Mouse (Mus musculus): ENCODE data around the gene Defa37. TPM values are rescaled to one million over a fixed set of nuclear protein-coding genes. Genes with fewer than 3 reads are reported as not detected.

Gene Defa37
- polyA plus RNA-seq (2015; fragmentation: Nextera tagmentation; extraction: Ambion mirVana), result not detected in 2 replicates

DNA sequence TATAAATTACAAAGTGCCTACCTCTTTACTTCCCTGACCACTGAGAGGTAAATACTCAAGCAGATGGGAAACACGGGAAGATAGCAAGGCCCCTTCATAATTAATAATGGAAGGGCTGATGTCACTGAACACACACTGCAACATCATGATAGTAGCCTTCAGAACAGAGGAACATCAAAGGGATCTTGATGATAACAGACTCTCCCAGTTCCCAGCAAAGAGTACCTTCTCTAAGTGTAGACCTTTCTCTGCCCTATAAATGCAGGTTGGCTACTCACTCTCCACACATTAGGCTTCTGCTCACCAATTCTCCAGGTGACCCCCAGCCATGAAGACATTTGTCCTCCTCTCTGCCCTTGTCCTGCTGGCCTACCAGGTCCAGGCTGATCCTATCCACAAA lies at the start of gene Defa37:
Gene Defa37 (plus strand): TSS at position 301 of the 400 bp plus-strand sequence.

DNA sequence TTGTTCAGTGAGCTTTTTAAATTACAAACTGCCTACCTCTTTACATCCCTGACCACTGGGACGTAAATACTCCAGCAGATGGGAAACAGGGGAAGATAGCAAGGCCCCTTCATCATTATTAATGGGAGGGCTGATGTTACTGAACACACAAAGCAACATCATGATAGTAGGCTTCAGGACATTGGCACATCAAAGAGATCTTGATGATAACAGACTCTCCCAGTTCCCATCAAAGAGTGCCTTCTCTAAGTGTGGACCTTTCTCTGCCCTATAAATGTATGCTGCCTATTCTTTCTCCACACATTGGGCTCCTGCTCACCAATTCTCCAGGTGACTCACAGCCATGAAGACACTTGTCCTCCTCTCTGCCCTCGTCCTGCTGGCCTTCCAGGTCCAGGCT lies 36.5 kb upstream of the Defa37 start, which contains the start of gene Defa32:
Gene Defa32 (plus strand): TSS at position 301 of the 400 bp plus-strand sequence.

DNA sequence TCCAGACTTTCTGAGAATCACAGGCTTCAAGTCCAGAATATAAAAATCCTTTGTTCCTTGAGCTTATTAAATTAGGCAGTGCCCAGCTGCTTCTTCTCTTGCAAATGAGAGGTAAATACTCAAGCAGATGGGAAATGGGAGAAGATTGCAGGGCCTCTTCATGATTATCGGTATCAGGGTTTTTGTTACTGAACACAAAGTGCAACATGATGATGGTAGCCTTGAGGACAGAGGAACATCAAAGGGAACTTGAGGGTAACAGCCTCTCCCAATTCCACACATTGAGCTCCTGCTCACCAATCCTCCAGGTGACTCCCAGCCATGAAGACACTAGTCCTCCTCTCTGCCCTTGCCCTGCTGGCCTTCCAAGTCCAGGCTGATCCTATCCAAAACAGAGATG lies 17.5 kb downstream of the Defa37 start, which contains the start of gene Defa28:
Gene Defa28 (plus strand): TSS at position 301 of the 400 bp plus-strand sequence.

DNA sequence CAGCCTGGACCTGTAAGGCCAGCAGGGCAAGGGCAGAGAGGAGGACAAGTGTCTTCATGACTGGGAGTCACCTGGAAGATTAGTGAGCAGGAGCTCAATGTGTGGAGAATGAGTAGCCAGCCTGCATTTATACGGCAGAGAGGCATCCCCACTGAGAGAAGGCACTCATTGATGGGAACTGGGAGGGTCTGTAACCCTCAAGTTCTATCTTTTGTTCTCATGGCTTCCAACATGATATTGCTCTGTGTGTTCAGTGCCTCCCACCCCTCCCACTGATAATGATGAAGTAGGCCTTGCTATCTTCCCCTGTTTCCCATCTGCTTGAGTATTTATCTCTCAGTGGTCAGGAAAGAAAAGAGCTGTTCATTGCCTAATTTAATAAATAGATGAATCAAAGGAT lies 29.2 kb downstream of the Defa37 start, which contains the start of gene Gm7861:
Gene Gm7861 (minus strand): TSS at position 101 of the 400 bp plus-strand sequence.

Other genes with a start within 250 kb of the Defa37 start
- gene Defa27, start 249.8 kb upstream of the Defa37 start, polyA plus RNA-seq (2015; fragmentation: Nextera tagmentation; extraction: Ambion mirVana), result not detected in 2 replicates
- gene Defa29, start 238.4 kb upstream of the Defa37 start, polyA plus RNA-seq (2015; fragmentation: Nextera tagmentation; extraction: Ambion mirVana), result not detected in 2 replicates
- not detected in 2 replicates for gene Defa2, start 186.9 kb upstream of the Defa37 start, polyA plus RNA-seq (2015; fragmentation: Nextera tagmentation; extraction: Ambion mirVana)
- gene Defa33, start 173.6 kb upstream of the Defa37 start, polyA plus RNA-seq (2015; fragmentation: Nextera tagmentation; extraction: Ambion mirVana), result not detected in 2 replicates
- gene Defa36, start 138.0 kb upstream of the Defa37 start, polyA plus RNA-seq (2015; fragmentation: Nextera tagmentation; extraction: Ambion mirVana), result not detected in 2 replicates
- gene Gm7849, start 108.8 kb upstream of the Defa37 start, polyA plus RNA-seq (2015; fragmentation: Nextera tagmentation; extraction: Ambion mirVana), result not detected in 2 replicates
- not detected in 2 replicates for gene Defa20, start 56.1 kb upstream of the Defa37 start, polyA plus RNA-seq (2015; fragmentation: Nextera tagmentation; extraction: Ambion mirVana)
- gene Defa32, start 36.4 kb upstream of the Defa37 start, polyA plus RNA-seq (2015; fragmentation: Nextera tagmentation; extraction: Ambion mirVana), result not detected in 2 replicates
- not detected in 2 replicates for gene Defa28, start 17.6 kb downstream of the Defa37 start, polyA plus RNA-seq (2015; fragmentation: Nextera tagmentation; extraction: Ambion mirVana)
- not detected in 2 replicates for gene Gm7861, start 29.1 kb downstream of the Defa37 start, polyA plus RNA-seq (2015; fragmentation: Nextera tagmentation; extraction: Ambion mirVana)
- gene Defa26, start 52.8 kb downstream of the Defa37 start, polyA plus RNA-seq (2015; fragmentation: Nextera tagmentation; extraction: Ambion mirVana), result not detected in 2 replicates
- gene Defa17, start 90.4 kb downstream of the Defa37 start, polyA plus RNA-seq (2015; fragmentation: Nextera tagmentation; extraction: Ambion mirVana), result not detected in 2 replicates
- not detected in 2 replicates for gene Defa34, start 100.4 kb downstream of the Defa37 start, polyA plus RNA-seq (2015; fragmentation: Nextera tagmentation; extraction: Ambion mirVana)
- gene AY761184, start 138.3 kb downstream of the Defa37 start, polyA plus RNA-seq (2015; fragmentation: Nextera tagmentation; extraction: Ambion mirVana), result not detected in 2 replicates
- not detected in 2 replicates for gene Defa24, start 169.1 kb downstream of the Defa37 start, polyA plus RNA-seq (2015; fragmentation: Nextera tagmentation; extraction: Ambion mirVana)